Mouse (Mus musculus) kidney, adult 2 months (tissue): ENCODE results near the gene Trem3. TPM values are rescaled to one million over a fixed set of nuclear protein-coding genes. Genes with fewer than 3 reads are reported as not detected.

Source experiments
- DNase-seq: peaks from one replicate; pipeline ENCODE4 v3.0.0; 2021
- H3K27ac ChIP-seq: fragments of 200-500 bp; 2 replicates; pipeline ENCODE4 v1.5.1; 2012; ENCODE audit warnings: low read depth, low read length, control low read depth, inconsistent platforms; ENCODE audit not compliant: insufficient read depth
- H3K27me3 ChIP-seq: fragments of 200-500 bp; replicated peaks from 2 replicates; pipeline ENCODE4 v1.6.1; 2012; ENCODE audit warnings: mild to moderate bottlenecking, moderate library complexity, low read length, inconsistent platforms; ENCODE audit not compliant: control insufficient read depth, insufficient read depth
- H3K36me3 ChIP-seq: fragments of 200-500 bp; 2 replicates; pipeline ENCODE4 v1.6.1; 2012; ENCODE audit warnings: mild to moderate bottlenecking, moderate library complexity, low read length, inconsistent platforms; ENCODE audit not compliant: control insufficient read depth, insufficient read depth
- H3K4me1 ChIP-seq: fragments of 200-500 bp; 2 replicates; pipeline ENCODE4 v1.6.1; 2011; ENCODE audit warnings: low read length; ENCODE audit not compliant: control insufficient read depth, insufficient read depth
- H3K4me3 ChIP-seq: fragments of 200-500 bp; 2 replicates; pipeline ENCODE4 v1.5.1; 2011; ENCODE audit warnings: mild to moderate bottlenecking, low read depth, low read length, control low read depth; ENCODE audit not compliant: insufficient read depth
- CTCF ChIP-seq: fragments of 200-500 bp; conservative IDR thresholded peaks from 2 replicates; pipeline ENCODE4 v1.5.1; 2011; ENCODE audit warnings: low read depth, mild to moderate bottlenecking, control low read depth, low read length, moderate library complexity, mixed read lengths; ENCODE audit not compliant: insufficient read depth, insufficient read length
- POLR2A ChIP-seq: fragments of 200-500 bp; IDR thresholded peaks from one replicate; pipeline ENCODE4 v1.6.1; 2011; ENCODE audit warnings: low read depth, low read length, control low read depth
- WGBS: fragments of 180-500 bp; shearing (Covaris S2); methylation state at CpG from one replicate; pipeline ENCODE4 v1.1.7; 2018; 5-methylcytosine and 5-hydroxymethylcytosine counted together
- polyA plus RNA-seq: library from polyadenylated mRNA; depleted of rRNA; stranded (reverse); fragments of >200 nt; gene quantifications from 2 replicates; pipeline ENCODE4 v1.2.3, GENCODE M21; 2012

The Trem3 gene
- polyA plus RNA-seq, 1 experiment, result 0.11 TPM

GRCm38 (mm10) chr17:48269833-48270232 lies 22.3 kb downstream of the Trem3 start:
- Histone ChIP-seq H3K27me3 (no peaks in the 10 kb centered on the region), H3K36me3 (no peaks in the 10 kb centered on the region), H3K27ac (no peak overlapping the region), H3K4me1 (no peaks in the 10 kb centered on the region), H3K4me3 (no peak overlapping the region)
- DNase-seq, result no peak
- 73% methylated on average over 4 of the region's 4 CpGs for WGBS
- TF ChIP-seq CTCF, result no peak
- TF ChIP-seq POLR2A, result no peak

GRCm38 (mm10) chr17:48272158-48272557 lies 24.6 kb downstream of the Trem3 start:
- TF ChIP-seq CTCF, result no peak
- no peak for TF ChIP-seq POLR2A
- no peaks in the 10 kb centered on the region for H3K4me1 ChIP-seq
- H3K4me3 ChIP-seq, result no peak overlapping the region
- no peak overlapping the region for H3K27ac ChIP-seq
- no peaks in the 10 kb centered on the region for H3K27me3 ChIP-seq
- 80% methylated on average over 5 of the region's 5 CpGs for WGBS
- H3K36me3 ChIP-seq, result no peaks in the 10 kb centered on the region
- no peak for DNase-seq

DNA sequence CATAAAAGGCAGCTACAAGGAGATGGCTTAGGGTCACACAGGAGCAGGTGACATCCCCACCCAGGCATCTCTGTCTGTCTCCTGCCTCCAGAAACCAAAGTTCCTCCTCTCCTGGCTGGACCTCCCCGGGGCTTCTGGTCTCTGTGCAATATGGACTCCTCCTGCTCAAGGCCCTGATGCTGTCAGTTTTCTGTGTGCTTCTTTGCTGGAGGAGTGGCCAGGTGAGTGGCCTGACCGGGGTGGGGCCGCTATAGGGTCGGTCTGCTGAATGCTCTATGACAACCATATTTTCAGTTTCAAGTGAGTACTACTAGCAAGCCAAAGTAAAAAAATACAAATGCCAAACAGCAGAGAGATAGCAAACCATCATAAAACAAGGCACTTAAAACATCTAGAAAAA lies 25.0 kb downstream of the Trem3 start:
- TF ChIP-seq POLR2A (no peak), CTCF (no peak)
- Histone ChIP-seq H3K4me1 (no peaks in the 10 kb centered on the region), H3K27me3 (no peaks in the 10 kb centered on the region), H3K27ac (no peak overlapping the region), H3K36me3 (no peaks in the 10 kb centered on the region), H3K4me3 (no peak overlapping the region)
- WGBS, result 91% methylated on average over 4 of the region's 4 CpGs
- DNase-seq, result no peak

- Histone ChIP-seq H3K27me3 (no peaks in the 10 kb centered on the region), H3K4me3 (no peak overlapping the region), H3K4me1 (no peaks in the 10 kb centered on the region), H3K27ac (no peak overlapping the region), H3K36me3 (no peaks in the 10 kb centered on the region)
- TF ChIP-seq POLR2A (no peak), CTCF (no peak)
- no peak for DNase-seq
- 73% methylated on average over 4 of the region's 4 CpGs for WGBS
Observed at GRCm38 (mm10) chr17:48274098-48274497, 26.5 kb downstream of the Trem3 start.

GRCm38 (mm10) chr17:48274885-48275284 lies 27.3 kb downstream of the Trem3 start:
- Histone ChIP-seq H3K27ac (no peak overlapping the region), H3K4me3 (no peak overlapping the region)
- WGBS, result 33% methylated on average over 6 of the region's 6 CpGs

GRCm38 (mm10) chr17:48275736-48276135 lies 28.2 kb downstream of the Trem3 start:
- TF ChIP-seq CTCF (no peak), POLR2A (no peak)
- Histone ChIP-seq H3K36me3 (no peaks in the 10 kb centered on the region), H3K4me3 (no peak overlapping the region), H3K4me1 (no peaks in the 10 kb centered on the region), H3K27ac (no peak overlapping the region), H3K27me3 (no peaks in the 10 kb centered on the region)
- 59% methylated on average over 7 of the region's 7 CpGs for WGBS
- no peak for DNase-seq

More at GRCm38 (mm10) chr17:48274885-48275284, 27.3 kb downstream of the Trem3 start:
- TF ChIP-seq POLR2A (no peak), CTCF (peak; percentile 85)
- Histone ChIP-seq H3K36me3 (no peaks in the 10 kb centered on the region), H3K27me3 (no peaks in the 10 kb centered on the region), H3K4me1 (no peaks in the 10 kb centered on the region)
- DNase-seq, result peak; percentile 80

GRCm38 (mm10) chr17:48278381-48278780 lies 30.8 kb downstream of the Trem3 start:
- H3K4me3 ChIP-seq, result no peak overlapping the region
- H3K4me1 ChIP-seq, result no peaks in the 10 kb centered on the region
- H3K27ac ChIP-seq, result no peak overlapping the region
- no peaks in the 10 kb centered on the region for H3K27me3 ChIP-seq
- no peaks in the 10 kb centered on the region for H3K36me3 ChIP-seq
- TF ChIP-seq POLR2A, result no peak
- no peak for TF ChIP-seq CTCF
- no peak for DNase-seq

DNA sequence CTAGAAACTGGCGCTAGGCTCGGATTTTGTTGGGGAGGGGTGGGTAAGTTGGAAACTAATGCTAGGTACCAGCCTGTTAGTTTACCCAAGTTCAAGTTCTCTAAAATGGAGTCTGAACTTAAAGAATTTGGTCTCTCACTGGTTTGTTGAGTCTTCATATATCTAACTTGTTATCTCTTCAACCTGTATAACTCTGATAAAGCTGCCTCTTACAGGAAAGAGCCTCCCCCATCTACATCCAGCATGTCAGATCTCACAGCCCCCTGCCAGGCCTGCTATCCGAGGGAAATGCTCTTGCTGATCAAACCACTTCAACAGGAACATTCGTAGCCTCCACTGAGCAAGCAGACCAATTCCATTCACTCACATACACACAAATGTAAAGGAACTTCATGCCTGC lies 31.4 kb downstream of the Trem3 start:
- DNase-seq, result no peak
- 90% methylated on average over 4 of the region's 4 CpGs for WGBS
- Histone ChIP-seq H3K36me3 (no peaks in the 10 kb centered on the region), H3K4me3 (no peak overlapping the region), H3K27ac (no peak overlapping the region), H3K27me3 (no peaks in the 10 kb centered on the region), H3K4me1 (no peaks in the 10 kb centered on the region)
- TF ChIP-seq CTCF (no peak), POLR2A (no peak)
